Mouse (Mus musculus) limb, embryonic 11.5 days (tissue): ENCODE data around the gene Ascl2. TPM values are rescaled to one million over a fixed set of nuclear protein-coding genes. Genes with fewer than 3 reads are reported as not detected.

Source experiments
- ATAC-seq: fragments of 200-750 bp; cut with Nextera tagmentation; 2 replicates; pipeline ENCODE4 v1.8.0; 2017; ENCODE audit warnings: low read depth; ENCODE audit not compliant: insufficient number of reproducible peaks, low FRiP score, low TSS enrichment
- DNase-seq: peaks from one replicate; pipeline ENCODE4 v3.0.0-alpha.2; 2015; ENCODE audit warnings: low spot score
- H3K27ac ChIP-seq: fragments of 300-500 bp; sonication (generic); replicated peaks from 2 replicates; pipeline ENCODE4 v1.5.1; 2014; ENCODE audit warnings: low read depth, mild to moderate bottlenecking, low read length
- H3K27me3 ChIP-seq: fragments of 300-500 bp; sonication (generic); 2 replicates; pipeline ENCODE4 v1.6.1; 2014; ENCODE audit warnings: mild to moderate bottlenecking, low read length, mixed read lengths; ENCODE audit not compliant: control insufficient read depth, insufficient read depth
- H3K36me3 ChIP-seq: fragments of 300-500 bp; sonication (generic); 2 replicates; pipeline ENCODE4 v1.6.1; 2014; ENCODE audit warnings: mild to moderate bottlenecking, low read length, moderate library complexity, mixed read lengths; ENCODE audit not compliant: control insufficient read depth, insufficient read depth
- H3K4me1 ChIP-seq: fragments of 300-500 bp; sonication (generic); 2 replicates; pipeline ENCODE4 v1.6.1; 2014; ENCODE audit warnings: low read length, mixed read lengths; ENCODE audit not compliant: control insufficient read depth, insufficient read depth
- H3K4me2 ChIP-seq: fragments of 300-500 bp; sonication (generic); 2 replicates; pipeline ENCODE4 v1.6.1; 2014; ENCODE audit warnings: low read depth, mild to moderate bottlenecking, moderate library complexity; ENCODE audit not compliant: severe bottlenecking
- H3K4me3 ChIP-seq: fragments of 300-500 bp; sonication (generic); 2 replicates; pipeline ENCODE4 v1.5.1; 2014; ENCODE audit warnings: low read depth, low read length
- H3K9ac ChIP-seq: fragments of 300-500 bp; sonication (generic); 2 replicates; pipeline ENCODE4 v1.6.1; 2014; ENCODE audit warnings: mild to moderate bottlenecking, low read length
- H3K9me3 ChIP-seq: fragments of 300-500 bp; sonication (generic); 2 replicates; pipeline ENCODE4 v1.6.1; 2016; ENCODE audit warnings: low read length; ENCODE audit not compliant: control insufficient read depth
- WGBS: fragments of 180-500 bp; shearing (Covaris S2); extraction: QIAGEN DNeasy Blood & Tissue Kit; methylation state at CpG from one replicate; pipeline ENCODE4 v1.1.7; 2014; 5-methylcytosine and 5-hydroxymethylcytosine counted together
- polyA plus RNA-seq: library from polyadenylated mRNA; unstranded; fragments of >200 nt; fragmentation: Nextera tagmentation; extraction: Ambion mirVana; gene quantifications from 2 replicates; pipeline ENCODE4 v1.2.1, GENCODE M21; 2014

Ascl2 gene
- polyA plus RNA-seq, 1 experiment from 2014 or later, result 0.39 TPM

DNA sequence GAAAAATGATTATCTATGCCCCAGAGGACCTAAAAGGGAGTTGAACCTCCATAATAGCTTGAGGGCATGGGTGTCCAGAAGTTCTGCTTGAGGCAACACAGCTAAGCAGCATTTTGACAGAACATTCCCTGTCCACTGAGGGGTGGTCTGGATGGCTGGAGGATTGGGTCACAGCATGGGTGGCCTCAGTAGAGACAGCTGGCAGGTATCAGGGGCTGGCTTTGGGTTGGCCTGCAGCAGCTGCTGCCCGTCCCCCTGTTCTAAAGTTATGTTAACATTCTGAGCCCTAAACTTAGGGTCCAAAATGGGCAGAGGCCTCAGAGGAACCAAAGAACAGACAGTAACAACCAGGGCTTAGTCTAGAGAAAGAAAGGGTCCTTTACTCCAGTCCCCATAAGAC is 42.2 kb upstream of the Ascl2 start:
- 79% methylated on average over 1 of the region's 1 CpGs for WGBS
- Histone ChIP-seq H3K9ac (no peak overlapping the region), H3K4me2 (no peak overlapping the region), H3K4me1 (peaks cover 32% of the 10 kb centered on the region), H3K36me3 (no peaks in the 10 kb centered on the region), H3K27me3 (no peaks in the 10 kb centered on the region), H3K9me3 (no peaks in the 10 kb centered on the region), H3K27ac (no peak overlapping the region; the same call in 1 of the 2 replicates), H3K4me3 (no peak overlapping the region)
- DNase-seq (no peak), ATAC-seq (no peak)

DNA sequence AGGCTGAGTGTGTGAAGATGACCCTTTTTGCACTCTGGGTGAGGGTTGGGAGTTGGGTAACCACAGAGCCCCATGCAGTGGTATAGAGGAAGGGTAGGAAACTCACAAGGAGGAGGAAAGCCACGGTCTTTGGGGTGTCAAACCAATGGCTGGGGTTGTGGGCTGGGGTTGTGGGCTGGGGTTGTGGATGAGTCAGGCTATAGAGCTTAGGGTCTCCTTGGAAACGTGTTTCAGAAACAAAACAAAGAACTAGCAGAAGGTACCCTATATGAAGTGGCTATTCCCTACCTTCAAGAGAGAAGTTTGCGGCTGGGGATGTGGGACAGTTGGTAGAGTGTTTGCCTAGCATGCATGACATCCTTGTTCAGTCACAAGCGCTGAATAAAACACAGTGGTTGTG is 40.9 kb upstream of the Ascl2 start:
- ATAC-seq (no peak), DNase-seq (no peak)
- Histone ChIP-seq H3K4me2 (no peak overlapping the region; the same call in 1 of the 2 replicates), H3K9ac (no peak overlapping the region), H3K4me3 (no peak overlapping the region), H3K4me1 (peaks cover 31% of the 10 kb centered on the region), H3K36me3 (no peaks in the 10 kb centered on the region), H3K9me3 (no peaks in the 10 kb centered on the region), H3K27ac (peak overlapping the region; percentile 99), H3K27me3 (no peaks in the 10 kb centered on the region)
- WGBS, result 91% methylated on average over 4 of the region's 4 CpGs

DNA sequence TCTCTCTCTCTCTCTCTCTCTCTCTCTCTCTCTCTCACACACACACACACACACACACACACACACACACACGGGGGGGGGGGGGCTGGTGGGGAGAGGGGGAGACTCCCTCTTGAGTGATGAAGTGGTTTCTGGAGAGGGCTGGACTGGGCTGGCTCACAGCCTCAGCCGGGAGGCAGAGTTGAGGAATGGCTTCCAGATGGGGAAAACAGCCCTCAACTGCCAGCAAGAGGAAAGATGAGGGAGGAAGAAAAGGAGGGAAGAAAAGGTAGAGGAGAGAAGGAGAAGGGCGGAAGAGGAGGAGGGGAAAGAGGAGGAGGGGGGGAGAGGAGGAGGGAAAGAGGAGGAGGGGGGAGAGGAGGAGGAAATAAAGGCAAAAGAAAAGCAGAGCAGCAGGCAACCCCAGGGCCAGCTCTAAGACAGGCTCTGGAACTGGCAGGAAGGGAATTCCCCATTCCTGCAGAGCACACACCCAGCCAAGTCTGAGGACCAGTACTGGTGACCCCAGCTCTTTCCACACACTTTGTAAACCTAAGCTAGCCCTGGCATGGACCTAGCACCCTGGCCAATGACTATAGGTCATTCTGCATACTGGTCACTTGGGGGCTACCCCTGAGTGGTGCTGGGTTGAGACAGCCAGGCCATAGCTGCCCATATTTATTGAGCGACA is 40.1 kb upstream of the Ascl2 start:
- peaks cover 31% of the 10 kb centered on the region for H3K4me1 ChIP-seq
- peak overlapping the region; percentile 51 for H3K9ac ChIP-seq
- ATAC-seq (peak; percentile 87), DNase-seq (peak; percentile 79)
- peak overlapping the region; percentile 99 for H3K27ac ChIP-seq
- WGBS, result 22% methylated on average over 3 of the region's 4 CpGs
- peak overlapping the region; percentile 42 for H3K4me2 ChIP-seq
- H3K27me3 ChIP-seq, result no peaks in the 10 kb centered on the region
- H3K9me3 ChIP-seq, result no peaks in the 10 kb centered on the region
- no peaks in the 10 kb centered on the region for H3K36me3 ChIP-seq
- H3K4me3 ChIP-seq, result no peak overlapping the region

DNA sequence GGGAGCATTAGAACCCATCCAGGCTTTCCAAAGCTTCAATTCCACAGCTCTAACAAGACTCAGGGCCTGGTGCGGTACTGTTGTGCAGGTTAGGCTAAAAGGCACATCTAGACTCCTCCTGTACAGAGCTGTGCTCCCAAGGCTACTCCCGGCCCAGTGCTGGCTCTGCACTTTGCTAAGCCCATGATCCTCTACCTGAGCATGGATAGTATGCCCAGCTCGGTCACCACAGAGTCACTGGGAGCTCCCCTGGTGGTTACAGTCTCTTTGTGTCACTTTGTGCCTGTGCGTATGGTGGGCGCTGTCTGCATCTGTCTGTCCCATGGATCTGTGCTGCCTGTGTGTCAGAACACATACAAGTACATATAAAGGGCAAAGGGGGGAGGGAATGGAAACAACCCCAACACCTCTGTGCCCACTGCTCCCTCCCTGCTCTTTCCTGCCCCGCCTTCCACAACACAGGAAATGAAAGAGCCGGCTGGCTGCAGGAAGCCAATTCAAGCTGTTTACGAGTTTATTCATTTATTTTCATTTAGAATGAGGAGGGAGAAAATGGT is 39.4 kb upstream of the Ascl2 start:
- DNase-seq (peak; percentile 81), ATAC-seq (peak; percentile 77)
- no peaks in the 10 kb centered on the region for H3K9me3 ChIP-seq
- WGBS, result 19% methylated on average over 8 of the region's 8 CpGs
- peaks cover 31% of the 10 kb centered on the region for H3K4me1 ChIP-seq
- peak overlapping the region; percentile 53 for H3K9ac ChIP-seq
- H3K27me3 ChIP-seq, result no peaks in the 10 kb centered on the region
- peak overlapping the region; percentile 7; the same call in 1 of the 2 replicates for H3K4me3 ChIP-seq
- no peaks in the 10 kb centered on the region for H3K36me3 ChIP-seq
- peak overlapping the region; percentile 42 for H3K4me2 ChIP-seq
- H3K27ac ChIP-seq, result peak overlapping the region; percentile 99

DNA sequence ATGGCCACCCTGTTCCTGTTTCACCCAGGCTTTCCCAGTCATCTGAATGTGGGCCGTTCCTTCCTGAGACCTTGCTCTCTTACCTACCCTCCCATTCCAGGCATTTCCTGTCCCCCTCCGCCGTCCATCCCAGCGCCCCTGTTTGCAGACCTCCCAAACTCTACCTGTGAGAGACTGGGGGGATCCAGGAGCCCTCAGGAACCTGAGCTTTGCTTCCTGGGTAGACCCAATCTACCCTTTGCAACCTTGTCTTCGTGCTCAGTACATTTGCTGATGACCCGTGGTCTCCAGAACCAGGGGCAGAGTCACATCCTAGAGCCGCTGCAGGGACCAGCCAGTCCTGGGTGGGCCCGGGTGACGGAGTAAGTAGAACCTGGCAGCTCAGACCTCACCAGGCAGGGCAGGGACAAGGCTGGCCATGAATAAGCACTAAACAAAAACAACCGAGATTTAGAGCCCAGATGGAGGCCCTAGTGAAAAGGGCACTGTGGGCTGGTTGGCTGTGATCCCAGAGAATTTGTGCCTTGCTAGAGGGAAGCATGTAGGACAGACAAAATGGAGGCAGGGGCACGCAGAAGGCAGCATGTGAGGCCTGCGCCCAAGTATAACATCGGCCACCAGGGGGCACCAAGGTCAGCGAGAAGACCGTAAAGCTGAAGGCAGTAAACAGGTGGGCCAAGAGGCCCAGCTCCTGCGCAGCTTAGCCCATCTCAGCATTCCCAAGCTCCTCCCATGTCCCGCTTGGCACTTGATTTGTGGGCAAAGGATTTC is 38.7 kb upstream of the Ascl2 start:
- peak overlapping the region; percentile 42 for H3K4me2 ChIP-seq

DNA sequence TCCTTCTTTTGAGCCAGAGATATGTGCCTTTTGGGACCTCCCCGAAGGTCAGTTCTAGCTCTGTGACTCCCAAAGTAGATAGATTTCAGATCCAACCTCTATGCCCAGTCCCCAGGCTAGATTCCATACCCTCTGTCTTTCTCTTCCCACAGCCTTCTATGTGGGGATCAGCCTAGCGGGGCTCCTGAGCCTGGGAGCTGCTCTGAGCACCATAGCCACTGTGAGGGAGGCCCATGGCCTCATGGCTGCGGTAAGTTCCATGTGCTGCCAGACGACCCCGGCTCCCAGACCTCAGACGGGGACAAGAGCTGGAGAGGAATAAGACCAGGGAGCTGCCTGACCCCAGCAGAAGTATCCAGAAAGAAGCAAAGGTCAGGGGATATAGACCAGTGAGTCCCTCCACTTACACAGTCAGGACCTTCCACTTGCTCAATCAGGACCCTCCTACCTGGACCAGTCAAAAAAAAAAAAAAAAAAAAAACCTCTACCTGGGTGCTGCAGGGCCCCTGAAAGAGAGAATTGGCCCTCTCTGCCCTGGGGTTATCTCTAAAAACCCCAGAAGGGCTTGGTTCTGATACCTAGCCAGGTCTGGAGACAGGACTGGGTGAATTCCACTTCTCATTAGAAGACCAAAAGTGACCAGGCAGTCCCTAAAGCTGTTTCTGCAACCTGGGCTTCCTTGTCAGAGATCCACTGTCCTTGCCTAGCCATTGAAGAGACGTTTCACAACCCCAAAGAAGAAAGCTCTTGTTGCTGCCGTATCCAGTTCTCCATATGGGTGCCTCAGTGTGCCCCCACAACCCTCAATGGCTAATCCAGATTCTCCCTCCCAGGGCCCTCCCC is 37.9 kb upstream of the Ascl2 start:
- Histone ChIP-seq H3K36me3 (no peaks in the 10 kb centered on the region), H3K4me3 (no peak overlapping the region), H3K9ac (peak overlapping the region; percentile 1; the same call in 1 of the 2 replicates), H3K9me3 (no peaks in the 10 kb centered on the region), H3K27me3 (no peaks in the 10 kb centered on the region), H3K4me2 (peak overlapping the region; percentile 15; the same call in 1 of the 2 replicates), H3K4me1 (peaks cover 31% of the 10 kb centered on the region), H3K27ac (peak overlapping the region; percentile 99; the same call in 1 of the 2 replicates)
- 84% methylated on average over 8 of the region's 8 CpGs for WGBS
- DNase-seq (no peak), ATAC-seq (no peak)

More for the DNA sequence above, 38.7 kb upstream of the Ascl2 start:
- H3K4me3 ChIP-seq, result no peak overlapping the region; the same call in 1 of the 2 replicates
- no peaks in the 10 kb centered on the region for H3K36me3 ChIP-seq
- WGBS, result 38% methylated on average over 17 of the region's 17 CpGs
- H3K27ac ChIP-seq, result peak overlapping the region; percentile 99
- H3K27me3 ChIP-seq, result no peaks in the 10 kb centered on the region
- peaks cover 31% of the 10 kb centered on the region for H3K4me1 ChIP-seq
- H3K9ac ChIP-seq, result peak overlapping the region; percentile 53
- peak; percentile 98 for DNase-seq
- H3K9me3 ChIP-seq, result no peaks in the 10 kb centered on the region
- ATAC-seq, result peak; percentile 72

DNA sequence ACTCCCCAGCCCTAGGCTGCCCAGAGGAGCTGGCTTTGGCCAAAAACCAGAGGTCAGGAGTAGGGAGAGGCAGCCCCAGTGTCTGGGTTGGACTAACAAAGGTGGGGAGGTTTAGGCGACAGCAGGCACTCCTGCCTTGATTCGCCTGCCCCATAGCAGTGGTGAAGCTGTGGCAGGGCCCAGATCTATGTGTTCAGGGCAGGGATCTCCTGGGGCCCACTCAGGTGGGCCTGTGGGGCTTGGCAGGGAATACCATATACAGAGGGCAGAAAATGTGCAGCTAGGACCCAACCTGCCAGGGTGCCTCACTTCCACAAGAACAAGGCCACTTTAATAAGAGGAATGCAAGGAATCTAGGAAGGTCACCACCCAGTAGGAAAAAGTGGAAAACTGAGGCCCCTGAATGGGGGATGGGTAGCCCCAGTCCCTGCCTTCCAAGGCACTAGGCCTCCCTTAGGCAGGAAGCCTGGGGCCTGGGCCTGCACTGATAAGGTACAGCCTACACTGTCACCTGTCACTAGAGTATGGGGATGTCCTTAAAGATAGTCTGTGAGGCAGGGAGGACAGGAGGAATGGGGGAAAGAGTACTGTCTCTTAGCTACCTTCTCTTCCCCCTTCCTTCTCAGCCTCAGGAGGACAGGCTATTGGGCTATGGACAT is 37.2 kb upstream of the Ascl2 start:
- peak overlapping the region; percentile 15; the same call in 1 of the 2 replicates for H3K4me2 ChIP-seq
- H3K9me3 ChIP-seq, result no peaks in the 10 kb centered on the region
- no peaks in the 10 kb centered on the region for H3K36me3 ChIP-seq
- H3K4me1 ChIP-seq, result peaks cover 31% of the 10 kb centered on the region
- DNase-seq, result no peak
- 0 out of 2 replicates have a peak overlapping the region, but pooled peaks have one; percentile 12 for H3K27ac ChIP-seq
- H3K9ac ChIP-seq, result no peak overlapping the region; the same call in none of the 2 replicates
- WGBS, result 91% methylated on average over 2 of the region's 2 CpGs
- H3K27me3 ChIP-seq, result no peaks in the 10 kb centered on the region
- no peak for ATAC-seq
- H3K4me3 ChIP-seq, result no peak overlapping the region; the same call in 1 of the 2 replicates
